Mouse (Mus musculus) inflammation-experienced regulatory T-cells (primary cell): ENCODE results near the gene Acap2. TPM values are rescaled to one million over a fixed set of nuclear protein-coding genes. Genes with fewer than 3 reads are reported as not detected.

ENCODE experiments used
- polyA plus RNA-seq, 2 experiments: library from polyadenylated mRNA; unstranded; fragments of 100-300 nt; shearing (Covaris generic); gene quantifications; one replicate each; pipeline ENCODE4 v1.2.1; 2017

Acap2 gene
- polyA plus RNA-seq: 10 to 100 TPM; 37.1 to 45.6 TPM

GRCm38 (mm10) chr16:31200790-31201567, at the start of gene Acap2:
TSS of gene Acap2 (minus strand) at chr16:31201245.

DNA sequence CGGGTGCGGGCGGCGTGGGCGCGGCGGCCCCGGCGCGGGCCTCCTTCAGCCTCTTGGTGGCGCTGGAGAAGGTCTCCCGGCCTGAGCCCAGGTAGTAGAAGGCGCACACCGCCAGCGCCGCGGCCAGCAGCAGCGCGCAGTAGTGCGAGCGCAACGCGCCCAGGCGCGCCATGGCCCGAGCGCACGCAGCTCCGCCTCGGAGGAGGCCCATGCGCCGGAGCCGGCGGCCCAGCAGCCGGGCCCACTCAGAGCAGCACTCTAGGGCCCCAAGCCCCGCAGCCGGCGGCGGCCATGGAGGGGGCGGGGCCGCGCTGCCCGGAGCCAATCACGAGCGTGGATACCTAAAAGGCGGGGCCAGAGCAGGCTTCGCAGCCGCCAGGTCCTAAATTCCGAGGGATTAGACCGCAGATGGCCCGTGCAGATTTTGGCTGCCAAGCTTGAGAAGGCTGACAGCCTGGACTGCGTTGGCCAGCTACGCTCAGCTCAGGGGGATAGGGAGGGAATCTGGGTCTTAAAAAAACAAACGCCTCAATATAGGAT, 119.8 kb downstream of the Acap2 start, which contains the start of gene Xxylt1:
Gene Xxylt1, minus strand, starts transcription at position 308 of the 540 bp plus-strand sequence.

Other genes with a start within 250 kb of the Acap2 start
- 10 to 100 TPM; 48.0 to 53.4 TPM for gene Xxylt1, start 119.8 kb downstream of the Acap2 start, polyA plus RNA-seq
- gene Ppp1r2, start 74.0 kb upstream of the Acap2 start, polyA plus RNA-seq: 10 to 100 TPM; 43.6 to 45.8 TPM
- under 1 TPM in 1 of 2 experiments, not detected in 1; 0.19 TPM for gene Apod, start 113.6 kb upstream of the Acap2 start, polyA plus RNA-seq
- gene Bdh1, start 221.0 kb upstream of the Acap2 start, polyA plus RNA-seq: 10 to 100 TPM; 29.5 to 44.5 TPM